Mouse (Mus musculus) left cerebral cortex, adult 6 months (tissue): ENCODE results near the gene Zfp626. TPM values are rescaled to one million over a fixed set of nuclear protein-coding genes. Genes with fewer than 3 reads are reported as not detected.

ENCODE experiments used
- long read RNA-seq, 2 experiments: library from polyadenylated mRNA; unstranded; transcript quantifications; one replicate each; pipeline ENCODE4 v2.0.0; 2019 to 2020
- polyA plus RNA-seq: library from polyadenylated mRNA; unstranded; fragments of <200 nt; fragmentation: Nextera tagmentation; gene quantifications from 2 replicates; pipeline ENCODE4 v1.2.3, GENCODE M21; 2021

Zfp626 gene
- 0.23 and 1.1 TPM in 2 replicates for polyA plus RNA-seq
- long read RNA-seq, experiment 1, partial matches to known transcripts, result 0 of 5 reads
- long read RNA-seq, experiment 1, other reads (novel, unspliced or antisense), result 5 of 5 reads
- long read RNA-seq, experiment 2, partial matches to known transcripts, result 0 of 2 reads
- long read RNA-seq, experiment 2, other reads (novel, unspliced or antisense), result 2 of 2 reads

GRCm38 (mm10) chr7:27806896-27807295, at the start of gene Zfp626:
Gene Zfp626, plus strand, starts transcription at chr7:27807196.

GRCm38 (mm10) chr7:27838323-27839249, 31.6 kb downstream of the Zfp626 start, which contains the start of gene Zfp59:
Gene Zfp59, plus strand, starts transcription at chr7:27838607.

DNA sequence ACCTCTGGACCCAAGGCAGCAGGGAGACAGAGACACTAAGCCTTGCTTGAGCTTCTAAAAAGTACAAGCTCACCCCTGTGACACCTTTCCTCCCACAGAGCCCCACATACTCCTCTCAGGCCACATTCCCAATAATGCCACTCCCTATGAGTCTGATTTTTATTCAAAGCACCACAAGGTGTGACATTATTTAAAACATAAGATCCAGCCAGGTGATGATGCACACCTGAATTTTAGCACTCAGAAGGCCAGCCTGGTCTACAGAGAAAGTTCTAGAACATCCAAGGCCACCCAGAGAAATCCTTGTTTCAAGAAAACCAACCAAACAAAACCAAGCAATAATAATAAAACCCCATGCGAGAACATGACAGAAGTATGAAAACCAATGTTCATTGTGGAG, 50.2 kb downstream of the Zfp626 start, which contains the start of gene Zfp607a:
TSS of gene Zfp607a (plus strand) at position 301 of the 400 bp plus-strand sequence.

Other genes with a start within 250 kb of the Zfp626 start
- 96.2 and 145 TPM in 2 replicates for gene Akt2, start 215.6 kb upstream of the Zfp626 start, polyA plus RNA-seq
- 87.2 and 216 TPM in 2 replicates for gene Ttc9b, start 153.3 kb upstream of the Zfp626 start, polyA plus RNA-seq
- 16.7 and 30.5 TPM in 2 replicates for gene Map3k10, start 132.6 kb upstream of the Zfp626 start, polyA plus RNA-seq
- 4.3 and 4.7 TPM in 2 replicates for gene Zfp607b, start 117.9 kb upstream of the Zfp626 start, polyA plus RNA-seq
- gene Zfp60, start 75.8 kb upstream of the Zfp626 start, polyA plus RNA-seq, result 5.9 and 9.1 TPM in 2 replicates
- gene Zfp59, start 31.4 kb downstream of the Zfp626 start, polyA plus RNA-seq, result 2.5 and 3.3 TPM in 2 replicates
- 0.21 and 0.37 TPM in 2 replicates for gene Zfp607a, start 50.3 kb downstream of the Zfp626 start, polyA plus RNA-seq
- gene Zfp974, start 122.3 kb downstream of the Zfp626 start, polyA plus RNA-seq, result 2.3 and 3.1 TPM in 2 replicates
- 15.8 and 26.6 TPM in 2 replicates for gene Zfp780b, start 172.0 kb downstream of the Zfp626 start, polyA plus RNA-seq
- gene Zfp850, start 206.9 kb downstream of the Zfp626 start, polyA plus RNA-seq, result 0.75 and 1.2 TPM in 2 replicates
- 225 and 261 TPM in 2 replicates for gene Psmc4, start 242.9 kb downstream of the Zfp626 start, polyA plus RNA-seq